Mouse (Mus musculus): ENCODE results near the gene Col13a1. TPM values are rescaled to one million over a fixed set of nuclear protein-coding genes. Genes with fewer than 3 reads are reported as not detected.
A peak's percentile ranks its signal among the peaks of the same experiment; 100 is the strongest.

Col13a1 gene
- polyA plus RNA-seq, 1 experiment from 2014 or later = 1.2 TPM

DNA sequence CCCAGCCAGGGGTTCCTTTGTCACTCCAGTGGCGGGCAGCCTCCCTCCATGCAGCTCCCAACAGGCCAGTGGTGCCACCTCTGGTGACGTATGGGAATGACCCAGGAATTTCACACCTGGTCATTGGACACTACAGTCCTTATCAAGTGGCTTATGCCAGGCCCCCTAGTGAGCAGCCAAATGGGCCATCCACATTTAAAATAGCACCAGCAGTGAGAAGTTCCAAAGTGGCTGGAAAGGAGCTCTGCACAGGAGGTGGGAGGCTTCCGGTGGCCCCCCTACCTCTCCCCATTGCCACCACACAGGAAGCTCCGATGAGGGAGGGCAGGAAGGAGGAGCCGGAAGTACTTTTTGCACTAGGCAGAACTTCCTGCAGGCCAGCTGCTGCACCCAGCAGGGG is 72.7 kb downstream of the Col13a1 start:
- Histone ChIP-seq H3K9ac (ENCODE audit: low read length) (no peak overlapping the region), H3K27ac (ENCODE audit: low read depth, low read length) (no peak overlapping the region), H3K4me1 (replicated peaks; ENCODE audit: control insufficient read depth, insufficient read depth, low read length) (no peaks in the 10 kb centered on the region), H3K27me3 (ENCODE audit: control insufficient read depth, insufficient read depth, low read length) (no peaks in the 10 kb centered on the region), H3K9me3 (ENCODE audit: control insufficient read depth, low read length) (no peaks in the 10 kb centered on the region), H3K4me2 (ENCODE audit: low read depth, low read length, severe bottlenecking) (no peak overlapping the region), H3K36me3 (ENCODE audit: control insufficient read depth, insufficient read depth, low read length) (no peaks in the 10 kb centered on the region), H3K4me3 (ENCODE audit: low read depth, low read length) (no peak overlapping the region)
- WGBS = 43% methylated on average over 5 of the region's 5 CpGs
- ATAC-seq (replicated peaks; ENCODE audit: low FRiP score) = no peak
- peak; percentile 58 for DNase-seq (ENCODE audit: low spot score)

DNA sequence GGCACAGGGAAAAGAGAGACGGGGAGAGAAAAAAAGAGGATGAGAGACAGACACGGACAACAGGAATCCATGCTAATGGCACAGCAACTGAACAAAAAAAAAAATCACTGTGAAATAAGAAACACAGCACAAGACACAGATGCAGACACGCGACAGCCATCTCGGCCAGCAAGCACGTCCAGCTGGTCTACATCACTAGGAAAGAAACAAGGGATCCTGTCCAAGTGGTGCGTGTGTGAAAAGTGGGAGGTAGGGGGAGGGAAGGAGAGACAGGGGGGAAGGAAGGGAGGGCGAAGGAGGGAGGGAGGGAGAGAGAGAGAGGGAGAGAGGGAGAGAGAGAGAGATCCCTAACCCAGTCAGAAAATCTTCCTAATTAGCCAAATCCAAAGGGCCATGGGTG is 73.6 kb downstream of the Col13a1 start:
- no peak overlapping the region for H3K4me3 ChIP-seq (ENCODE audit: low read depth, low read length)
- 56% methylated on average over 8 of the region's 8 CpGs for WGBS
- no peak overlapping the region for H3K9ac ChIP-seq (ENCODE audit: low read length)
- H3K4me1 ChIP-seq (replicated peaks; ENCODE audit: control insufficient read depth, insufficient read depth, low read length) = no peaks in the 10 kb centered on the region
- no peak overlapping the region for H3K27ac ChIP-seq (ENCODE audit: low read depth, low read length)
- no peak for ATAC-seq (replicated peaks; ENCODE audit: low FRiP score)
- H3K27me3 ChIP-seq (ENCODE audit: control insufficient read depth, insufficient read depth, low read length) = no peaks in the 10 kb centered on the region
- no peak for DNase-seq (ENCODE audit: low spot score)
- no peaks in the 10 kb centered on the region for H3K9me3 ChIP-seq (ENCODE audit: control insufficient read depth, low read length)
- H3K4me2 ChIP-seq (ENCODE audit: low read depth, low read length, severe bottlenecking) = no peak overlapping the region
- no peaks in the 10 kb centered on the region for H3K36me3 ChIP-seq (ENCODE audit: control insufficient read depth, insufficient read depth, low read length)

DNA sequence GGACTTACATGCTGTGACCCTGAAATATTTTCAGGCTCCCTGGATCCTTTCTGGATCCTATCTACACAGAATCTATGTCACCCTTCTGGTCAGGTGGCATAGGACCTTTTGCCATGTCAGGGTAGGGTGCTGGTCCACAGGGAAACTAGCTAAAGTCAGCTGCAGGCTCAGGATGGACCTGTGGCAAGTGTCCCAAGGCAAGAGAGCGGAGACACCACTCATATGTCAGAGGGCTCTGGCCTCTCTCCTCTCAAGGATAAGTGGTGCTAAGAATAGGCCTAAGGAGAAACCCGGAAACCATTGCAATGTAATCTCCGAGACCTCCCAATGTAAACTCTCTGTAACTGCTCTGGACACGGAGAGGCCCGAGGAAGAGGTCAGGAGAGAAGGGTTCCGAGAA is 80.8 kb downstream of the Col13a1 start:
- whole genome bisulfite sequencing = 87% methylated on average over 6 of the region's 6 CpGs
- DNase-seq (ENCODE audit: low spot score) (no peak), ATAC-seq (replicated peaks; ENCODE audit: low FRiP score) (no peak)

DNA sequence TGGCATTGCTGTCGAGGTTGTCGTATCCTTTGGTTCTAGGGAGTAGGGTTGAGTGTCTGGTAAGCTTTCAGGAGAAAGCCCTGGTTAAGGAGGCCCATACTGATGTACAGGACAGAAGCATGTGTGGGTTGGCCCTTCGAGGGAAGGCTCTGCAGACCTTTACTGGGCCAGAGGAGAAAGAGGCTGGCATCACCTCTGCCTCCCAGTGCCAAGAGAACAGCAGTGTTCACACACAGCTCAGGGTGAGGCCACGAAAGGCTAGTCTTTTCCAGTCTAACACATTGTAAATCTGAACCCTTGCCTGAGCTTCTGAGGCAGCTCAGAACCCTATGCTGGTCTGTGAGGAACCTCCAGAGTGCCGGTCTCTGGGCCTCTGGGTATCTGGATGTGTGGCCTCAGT is 84.3 kb downstream of the Col13a1 start:
- WGBS = 81% methylated on average over 5 of the region's 5 CpGs
- Histone ChIP-seq H3K4me2 (ENCODE audit: low read depth, low read length, severe bottlenecking) (no peak overlapping the region), H3K4me1 (replicated peaks; ENCODE audit: control insufficient read depth, insufficient read depth, low read length) (peaks cover 4% of the 10 kb centered on the region; the same call in 1 of the 2 replicates), H3K36me3 (ENCODE audit: control insufficient read depth, insufficient read depth, low read length) (no peaks in the 10 kb centered on the region), H3K4me3 (ENCODE audit: low read depth, low read length) (no peak overlapping the region), H3K27me3 (ENCODE audit: control insufficient read depth, insufficient read depth, low read length) (no peaks in the 10 kb centered on the region), H3K27ac (ENCODE audit: low read depth, low read length) (no peak overlapping the region), H3K9ac (ENCODE audit: low read length) (no peak overlapping the region), H3K9me3 (ENCODE audit: control insufficient read depth, low read length) (no peaks in the 10 kb centered on the region)
- ATAC-seq (replicated peaks; ENCODE audit: low FRiP score) = no peak
- DNase-seq (ENCODE audit: low spot score) = no peak

More for the DNA sequence above, 80.8 kb downstream of the Col13a1 start:
- Histone ChIP-seq H3K9ac (ENCODE audit: low read length) (no peak overlapping the region), H3K4me2 (ENCODE audit: low read depth, low read length, severe bottlenecking) (no peak overlapping the region), H3K4me3 (ENCODE audit: low read depth, low read length) (no peak overlapping the region), H3K27ac (ENCODE audit: low read depth, low read length) (no peak overlapping the region), H3K36me3 (ENCODE audit: control insufficient read depth, insufficient read depth, low read length) (no peaks in the 10 kb centered on the region), H3K9me3 (ENCODE audit: control insufficient read depth, low read length) (no peaks in the 10 kb centered on the region), H3K4me1 (replicated peaks; ENCODE audit: control insufficient read depth, insufficient read depth, low read length) (no peaks in the 10 kb centered on the region), H3K27me3 (ENCODE audit: control insufficient read depth, insufficient read depth, low read length) (no peaks in the 10 kb centered on the region)

DNA sequence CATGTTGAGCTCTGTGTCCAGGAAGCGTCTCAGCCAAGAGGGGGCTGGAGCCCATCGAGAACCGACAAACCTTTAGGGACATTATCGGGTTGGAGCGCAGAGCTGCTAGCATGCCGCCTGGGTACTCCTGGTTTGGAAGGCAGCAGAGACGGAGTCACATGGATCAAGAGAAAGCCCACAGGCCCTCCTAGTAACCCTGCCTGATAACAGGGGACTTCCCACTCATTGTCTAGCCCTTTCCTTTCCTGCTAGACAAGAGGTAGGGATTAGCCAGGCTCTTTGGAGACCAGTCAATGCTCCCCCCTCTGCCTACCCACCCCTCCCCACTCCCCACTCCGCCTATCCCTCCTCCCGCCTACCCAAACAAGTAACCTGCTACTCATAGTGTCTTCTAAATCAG is 87.8 kb downstream of the Col13a1 start:
- Histone ChIP-seq H3K9me3 (ENCODE audit: control insufficient read depth, low read length) (no peaks in the 10 kb centered on the region), H3K36me3 (ENCODE audit: control insufficient read depth, insufficient read depth, low read length) (no peaks in the 10 kb centered on the region), H3K27ac (ENCODE audit: low read depth, low read length) (no peak overlapping the region), H3K4me3 (ENCODE audit: low read depth, low read length) (no peak overlapping the region), H3K9ac (ENCODE audit: low read length) (no peak overlapping the region; the same call in 1 of the 2 replicates), H3K4me1 (replicated peaks; ENCODE audit: control insufficient read depth, insufficient read depth, low read length) (peaks cover 4% of the 10 kb centered on the region; the same call in 1 of the 2 replicates), H3K4me2 (ENCODE audit: low read depth, low read length, severe bottlenecking) (no peak overlapping the region), H3K27me3 (ENCODE audit: control insufficient read depth, insufficient read depth, low read length) (no peaks in the 10 kb centered on the region)
- WGBS = 37% methylated on average over 9 of the region's 9 CpGs
- DNase-seq (ENCODE audit: low spot score) = no peak
- no peak for ATAC-seq (replicated peaks; ENCODE audit: low FRiP score)

DNA sequence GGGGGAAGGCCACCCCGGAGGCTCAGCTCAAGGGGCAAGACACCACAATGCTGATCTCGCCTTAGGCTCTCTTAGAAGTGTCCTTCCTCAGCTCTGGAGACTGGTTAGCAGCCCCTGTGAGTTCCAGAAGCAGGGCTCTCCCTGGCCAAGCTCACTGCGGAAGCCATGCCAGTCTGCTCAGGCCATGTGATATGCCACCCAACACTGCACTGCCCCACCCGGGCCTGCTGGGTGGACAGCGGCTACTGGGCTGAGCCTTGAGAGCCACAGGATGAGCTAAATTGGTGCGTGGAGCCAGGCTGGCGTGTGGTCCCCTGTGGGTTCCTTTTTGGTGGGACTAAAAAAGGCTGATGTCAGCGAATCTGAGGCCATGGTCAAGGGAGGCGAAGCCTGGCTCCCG is 88.6 kb downstream of the Col13a1 start:
- WGBS = 93% methylated on average over 10 of the region's 10 CpGs

DNA sequence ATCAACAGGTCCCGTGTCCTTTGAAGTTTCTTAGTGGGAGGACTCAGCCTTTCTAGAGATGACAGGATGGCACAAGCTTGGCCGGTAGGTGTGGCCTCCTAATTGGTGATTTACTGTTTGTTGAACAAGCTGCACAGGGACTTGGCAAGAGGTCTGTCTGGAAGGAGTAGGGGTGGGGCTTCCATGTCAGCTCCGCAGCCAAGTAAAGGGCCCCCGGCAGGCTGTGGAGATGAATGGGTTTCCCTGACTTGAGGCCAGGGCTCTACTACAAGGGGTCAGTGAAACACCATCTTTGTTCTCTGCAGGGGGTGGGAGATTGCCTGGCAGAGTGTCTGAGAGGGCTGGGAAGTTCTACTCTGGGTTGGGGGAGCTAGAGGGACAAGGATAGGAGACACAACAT is 99.5 kb downstream of the Col13a1 start:
- WGBS = 12% methylated on average over 4 of the region's 4 CpGs
- H3K9ac ChIP-seq (ENCODE audit: low read length) = no peak overlapping the region
- DNase-seq (ENCODE audit: low spot score) = no peak

More for the DNA sequence above, 88.6 kb downstream of the Col13a1 start:
- Histone ChIP-seq H3K4me1 (replicated peaks; ENCODE audit: control insufficient read depth, insufficient read depth, low read length) (peaks cover 4% of the 10 kb centered on the region; the same call in 1 of the 2 replicates), H3K9ac (ENCODE audit: low read length) (no peak overlapping the region), H3K9me3 (ENCODE audit: control insufficient read depth, low read length) (no peaks in the 10 kb centered on the region), H3K27me3 (ENCODE audit: control insufficient read depth, insufficient read depth, low read length) (no peaks in the 10 kb centered on the region), H3K27ac (ENCODE audit: low read depth, low read length) (no peak overlapping the region), H3K4me2 (ENCODE audit: low read depth, low read length, severe bottlenecking) (no peak overlapping the region), H3K4me3 (ENCODE audit: low read depth, low read length) (no peak overlapping the region), H3K36me3 (ENCODE audit: control insufficient read depth, insufficient read depth, low read length) (no peaks in the 10 kb centered on the region)
- no peak for DNase-seq (ENCODE audit: low spot score)
- no peak for ATAC-seq (replicated peaks; ENCODE audit: low FRiP score)

DNA sequence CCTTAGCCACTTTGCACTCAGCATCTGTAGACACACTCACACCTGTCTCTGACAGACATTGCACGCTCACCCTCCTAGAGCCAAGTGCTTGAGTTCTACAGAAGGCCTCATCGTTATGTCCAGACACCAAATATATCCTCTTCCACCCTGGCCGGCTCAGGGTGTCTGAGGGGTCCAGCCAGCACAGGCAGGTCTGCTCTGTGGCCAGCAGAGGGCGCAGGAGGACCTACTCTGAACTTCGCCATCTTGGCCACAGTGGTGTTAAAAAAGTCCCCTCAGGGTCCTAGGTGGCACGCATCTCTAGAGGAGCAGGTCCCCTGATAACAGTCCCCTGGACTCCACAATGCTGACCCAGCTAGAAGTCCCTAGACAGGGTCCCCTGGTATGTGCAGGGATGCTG is 101.1 kb downstream of the Col13a1 start:
- H3K36me3 ChIP-seq (ENCODE audit: control insufficient read depth, insufficient read depth, low read length) = no peaks in the 10 kb centered on the region
- no peak overlapping the region for H3K27ac ChIP-seq (ENCODE audit: low read depth, low read length)
- ATAC-seq (replicated peaks; ENCODE audit: low FRiP score) (peak; percentile 42), DNase-seq (ENCODE audit: low spot score) (peak; percentile 90)
- no peaks in the 10 kb centered on the region for H3K27me3 ChIP-seq (ENCODE audit: control insufficient read depth, insufficient read depth, low read length)
- no peak overlapping the region for H3K9ac ChIP-seq (ENCODE audit: low read length)
- H3K4me3 ChIP-seq (ENCODE audit: low read depth, low read length) = no peak overlapping the region
- WGBS = 6% methylated on average over 6 of the region's 6 CpGs
- H3K4me2 ChIP-seq (ENCODE audit: low read depth, low read length, severe bottlenecking) = no peak overlapping the region
- H3K9me3 ChIP-seq (ENCODE audit: control insufficient read depth, low read length) = no peaks in the 10 kb centered on the region
- H3K4me1 ChIP-seq (replicated peaks; ENCODE audit: control insufficient read depth, insufficient read depth, low read length) = peaks cover 7% of the 10 kb centered on the region; the same call in 1 of the 2 replicates

More for the DNA sequence above, 99.5 kb downstream of the Col13a1 start:
- Histone ChIP-seq H3K9me3 (ENCODE audit: control insufficient read depth, low read length) (no peaks in the 10 kb centered on the region), H3K4me1 (replicated peaks; ENCODE audit: control insufficient read depth, insufficient read depth, low read length) (peaks cover 7% of the 10 kb centered on the region; the same call in 1 of the 2 replicates), H3K27me3 (ENCODE audit: control insufficient read depth, insufficient read depth, low read length) (no peaks in the 10 kb centered on the region), H3K4me3 (ENCODE audit: low read depth, low read length) (no peak overlapping the region), H3K36me3 (ENCODE audit: control insufficient read depth, insufficient read depth, low read length) (no peaks in the 10 kb centered on the region), H3K27ac (ENCODE audit: low read depth, low read length) (no peak overlapping the region), H3K4me2 (ENCODE audit: low read depth, low read length, severe bottlenecking) (no peak overlapping the region)
- no peak for ATAC-seq (replicated peaks; ENCODE audit: low FRiP score)

DNA sequence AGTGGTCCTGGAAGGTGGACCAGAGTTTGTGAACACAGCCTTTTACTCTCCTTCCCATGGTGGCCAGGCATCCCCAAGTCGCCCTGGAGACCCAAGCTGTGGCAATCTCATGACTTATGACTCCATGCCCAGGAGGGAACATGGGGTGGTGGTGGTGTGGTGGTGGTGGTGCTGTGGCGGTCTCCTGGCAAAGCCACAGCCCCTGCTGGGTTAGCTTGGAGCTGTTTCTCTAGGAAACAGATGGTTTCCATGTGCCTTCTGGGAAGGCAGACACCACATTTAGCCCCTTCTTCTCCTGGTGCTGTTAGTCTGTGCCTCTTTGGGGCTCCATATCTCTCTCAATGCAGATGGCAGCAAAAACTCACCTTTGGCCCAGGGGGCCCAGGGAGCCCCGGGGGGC is 109.1 kb downstream of the Col13a1 start:
- Histone ChIP-seq H3K27me3 (ENCODE audit: control insufficient read depth, insufficient read depth, low read length) (no peaks in the 10 kb centered on the region), H3K4me2 (ENCODE audit: low read depth, low read length, severe bottlenecking) (no peak overlapping the region), H3K9me3 (ENCODE audit: control insufficient read depth, low read length) (no peaks in the 10 kb centered on the region), H3K4me3 (ENCODE audit: low read depth, low read length) (no peak overlapping the region), H3K36me3 (ENCODE audit: control insufficient read depth, insufficient read depth, low read length) (no peaks in the 10 kb centered on the region), H3K9ac (ENCODE audit: low read length) (no peak overlapping the region), H3K4me1 (replicated peaks; ENCODE audit: control insufficient read depth, insufficient read depth, low read length) (no peaks in the 10 kb centered on the region), H3K27ac (ENCODE audit: low read depth, low read length) (no peak overlapping the region)
- WGBS = 85% methylated on average over 3 of the region's 3 CpGs
- DNase-seq (ENCODE audit: low spot score) (no peak), ATAC-seq (replicated peaks; ENCODE audit: low FRiP score) (no peak)

All from forebrain, embryonic 11.5 days (tissue).